Mouse (Mus musculus): ENCODE results near the gene Slc26a10.

- TF ChIP-seq CTCF (IDR thresholded peaks at IDR 0.05; ENCODE audit: borderline replicate concordance, extremely low read depth, insufficient read depth, insufficient read length): no peak
- TF ChIP-seq POLR2A (IDR thresholded peaks at IDR 0.05; ENCODE audit: borderline replicate concordance, extremely low read depth, insufficient read depth, insufficient read length, poor library complexity, severe bottlenecking): no peak
These were observed 53.9 kb downstream of the Slc26a10 start for GRCm38 (mm10) chr10:127126579-127126978.
